Mouse (Mus musculus) heart, embryonic 15.5 days (tissue): ENCODE measurements around the gene Ptrh1. TPM values are rescaled to one million over a fixed set of nuclear protein-coding genes. Genes with fewer than 3 reads are reported as not detected.
A peak's percentile ranks its signal among the peaks of the same experiment; 100 is the strongest.

ENCODE experiments used
- ATAC-seq: fragments of 200-750 bp; cut with Nextera tagmentation; replicated peaks from 2 replicates; pipeline ENCODE4 v1.8.0; 2017; ENCODE audit warnings: low read depth, moderate TSS enrichment; ENCODE audit not compliant: insufficient number of reproducible peaks, insufficient read depth, low FRiP score
- H3K27ac ChIP-seq: fragments of 300-500 bp; sonication (generic); 2 replicates; pipeline ENCODE4 v1.5.1; 2015; ENCODE audit warnings: mild to moderate bottlenecking, inconsistent platforms
- H3K27me3 ChIP-seq: fragments of 300-500 bp; sonication (generic); 2 replicates; pipeline ENCODE4 v1.6.1; 2015; ENCODE audit warnings: inconsistent platforms
- H3K36me3 ChIP-seq: fragments of 300-500 bp; sonication (generic); 2 replicates; pipeline ENCODE4 v1.6.1; 2015; ENCODE audit warnings: mild to moderate bottlenecking, inconsistent platforms
- H3K4me1 ChIP-seq: fragments of 300-500 bp; sonication (generic); replicated peaks from 2 replicates; pipeline ENCODE4 v1.6.1; 2015; ENCODE audit warnings: inconsistent platforms
- H3K4me2 ChIP-seq: fragments of 300-500 bp; sonication (generic); 2 replicates; pipeline ENCODE4 v1.6.1; 2015; ENCODE audit warnings: inconsistent platforms, mild to moderate bottlenecking, moderate library complexity
- H3K4me3 ChIP-seq: fragments of 300-500 bp; sonication (generic); 2 replicates; pipeline ENCODE4 v1.5.1; 2015; ENCODE audit warnings: mild to moderate bottlenecking, inconsistent platforms
- H3K9ac ChIP-seq: fragments of 300-500 bp; sonication (generic); 2 replicates; pipeline ENCODE4 v1.6.1; 2015; ENCODE audit warnings: mild to moderate bottlenecking, inconsistent platforms
- H3K9me3 ChIP-seq: fragments of 300-500 bp; sonication (generic); replicated peaks from 2 replicates; pipeline ENCODE4 v1.6.1; 2016; ENCODE audit warnings: inconsistent platforms
- WGBS: fragments of 180-500 bp; shearing (Covaris S2); methylation state at CpG from one replicate; pipeline ENCODE4 v1.1.7; 2015; ENCODE audit warnings: mixed read lengths; 5-methylcytosine and 5-hydroxymethylcytosine counted together
- polyA plus RNA-seq: library from polyadenylated mRNA; unstranded; fragments of >200 nt; fragmentation: Nextera tagmentation; extraction: Ambion mirVana; gene quantifications from 2 replicates; pipeline ENCODE4 v1.2.1, GENCODE M21; 2015

Gene Ptrh1
- polyA plus RNA-seq, 1 experiment from 2014 or later, result 3.0 TPM

DNA sequence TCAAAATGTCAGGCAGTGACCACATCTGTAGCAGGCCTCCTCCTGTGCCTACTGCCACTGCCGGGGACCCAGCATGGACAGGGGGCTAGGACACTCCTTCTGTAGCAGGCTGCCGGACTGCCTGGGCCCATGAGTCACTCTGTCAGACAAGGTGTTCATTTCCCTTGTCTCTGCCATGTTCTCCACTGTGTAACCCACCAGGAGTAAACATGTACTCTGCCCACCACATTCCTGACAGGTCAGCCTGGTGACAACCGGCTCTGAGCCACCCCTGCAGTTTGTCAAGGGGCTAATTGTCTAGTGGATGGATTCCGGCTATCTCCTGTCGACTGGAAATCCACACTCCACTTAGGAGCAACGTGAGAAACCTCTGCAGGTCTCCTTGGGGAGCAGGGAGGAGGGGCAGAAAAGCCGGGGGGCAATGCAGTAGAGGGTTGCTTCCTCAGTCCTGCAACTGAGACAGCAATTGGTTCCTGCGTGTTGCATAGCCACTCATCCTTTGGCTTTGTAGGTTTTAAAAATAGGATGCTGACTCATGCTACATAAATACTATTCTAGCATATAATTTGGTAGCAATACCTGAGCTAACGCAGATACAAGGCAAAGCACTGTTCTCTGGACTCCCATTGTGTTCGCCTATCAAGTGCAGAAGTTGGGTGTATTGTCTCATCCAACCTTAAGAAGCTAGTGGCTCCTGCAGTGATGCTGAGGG lies 22.8 kb downstream of the Ptrh1 start:
- Histone ChIP-seq H3K9me3 (no peaks in the 10 kb centered on the region), H3K27ac (peak overlapping the region; percentile 54), H3K9ac (no peak overlapping the region), H3K4me3 (no peak overlapping the region), H3K36me3 (peaks cover 40% of the 10 kb centered on the region; the same call in 1 of the 2 replicates), H3K4me2 (no peak overlapping the region), H3K4me1 (peaks cover 16% of the 10 kb centered on the region), H3K27me3 (no peaks in the 10 kb centered on the region)
- 35% methylated on average over 10 of the region's 10 CpGs for WGBS
- peak; percentile 52; the same call in 1 of the 2 replicates for ATAC-seq

DNA sequence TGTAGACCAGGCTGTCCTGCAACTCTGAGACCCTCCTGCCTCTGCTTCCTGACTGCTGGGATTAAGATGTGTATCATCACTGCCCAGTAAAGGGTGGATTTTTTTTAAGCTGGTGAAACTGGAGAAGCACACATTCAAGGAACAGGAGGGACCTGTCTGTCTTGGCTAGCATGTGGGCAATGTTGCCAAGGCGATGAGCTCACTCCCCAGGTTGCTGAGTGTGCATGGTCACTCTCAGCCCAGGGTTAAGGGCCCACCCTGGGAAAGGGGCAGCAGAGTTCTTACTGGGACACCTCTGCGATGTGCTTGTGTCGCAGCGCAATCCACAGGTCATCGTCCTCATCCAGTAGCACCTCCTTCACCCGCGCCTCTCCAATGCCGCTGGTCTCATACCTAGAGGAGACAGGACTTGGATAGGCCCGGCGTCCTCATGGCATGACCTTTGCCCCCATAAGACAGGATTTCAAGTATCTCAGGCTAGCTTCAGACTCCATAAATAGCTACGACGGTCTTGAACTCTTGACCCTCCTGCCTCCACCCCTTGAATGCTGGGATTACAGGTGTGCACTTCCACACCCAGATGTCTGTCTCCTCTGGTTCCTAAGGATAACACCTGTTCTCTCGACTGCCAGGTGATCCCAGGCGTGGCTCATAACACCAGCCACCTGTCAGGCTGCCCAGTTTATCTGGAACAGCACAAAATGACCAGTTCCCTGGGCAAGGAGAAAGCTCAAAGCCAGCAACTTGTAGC lies 33.4 kb downstream of the Ptrh1 start:
- H3K9ac ChIP-seq, result no peak overlapping the region
- 85% methylated on average over 14 of the region's 14 CpGs for WGBS
- no peak overlapping the region for H3K27ac ChIP-seq
- peaks cover 39% of the 10 kb centered on the region for H3K36me3 ChIP-seq
- no peak overlapping the region for H3K4me2 ChIP-seq
- 0 out of 2 replicates have a peak, but pooled peaks have one; percentile 27 for ATAC-seq
- H3K4me1 ChIP-seq, result no peaks in the 10 kb centered on the region
- H3K27me3 ChIP-seq, result no peaks in the 10 kb centered on the region
- H3K9me3 ChIP-seq, result no peaks in the 10 kb centered on the region
- H3K4me3 ChIP-seq, result no peak overlapping the region

DNA sequence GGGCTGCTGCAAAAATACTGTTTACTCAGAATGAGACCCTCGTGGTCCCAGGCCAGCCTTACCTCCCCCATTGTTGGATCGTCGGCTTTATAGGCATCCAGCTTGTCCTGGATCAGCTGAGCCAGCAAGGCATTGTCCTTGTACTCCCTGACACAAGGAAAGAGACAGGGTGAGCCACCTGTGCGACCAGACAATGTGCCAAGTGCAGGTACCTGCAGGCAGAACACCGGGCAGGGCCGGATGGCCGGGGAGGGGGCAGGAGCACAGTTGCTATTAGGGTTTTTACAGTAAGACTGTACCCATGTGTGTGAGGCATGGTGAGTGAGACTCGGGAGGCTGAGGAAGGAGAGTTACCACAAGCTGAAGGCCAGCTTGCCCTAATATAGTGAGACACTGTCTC lies 36.4 kb downstream of the Ptrh1 start:
- ATAC-seq, result no peak
- H3K36me3 ChIP-seq, result peaks cover 31% of the 10 kb centered on the region

DNA sequence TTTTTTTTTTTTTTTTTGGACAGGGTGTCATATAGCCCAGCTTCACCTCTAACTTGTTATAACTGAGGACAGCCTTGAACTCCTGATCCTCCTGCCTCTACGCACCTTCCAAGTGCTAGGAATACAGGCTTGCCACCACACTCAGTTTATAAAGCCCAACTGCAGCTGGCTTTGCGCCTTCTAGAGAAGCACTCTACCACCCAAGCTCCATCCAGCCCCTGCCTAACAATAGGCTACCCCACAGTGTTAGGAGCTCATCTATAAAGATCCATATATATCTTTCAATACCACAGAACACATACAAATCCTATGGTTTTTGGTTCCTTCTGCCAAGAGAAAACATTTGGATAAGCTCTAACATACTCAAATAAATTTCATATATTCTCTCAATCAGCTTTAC lies 40.9 kb downstream of the Ptrh1 start:
- Histone ChIP-seq H3K4me1 (no peaks in the 10 kb centered on the region), H3K27ac (no peak overlapping the region), H3K4me3 (no peak overlapping the region), H3K9ac (no peak overlapping the region), H3K9me3 (no peaks in the 10 kb centered on the region), H3K4me2 (no peak overlapping the region), H3K27me3 (no peaks in the 10 kb centered on the region), H3K36me3 (peaks cover 25% of the 10 kb centered on the region; the same call in 1 of the 2 replicates)
- WGBS, result 92% methylated on average over 2 of the region's 2 CpGs
- no peak for ATAC-seq

More for the DNA sequence above, 36.4 kb downstream of the Ptrh1 start:
- Histone ChIP-seq H3K27me3 (no peaks in the 10 kb centered on the region), H3K9ac (no peak overlapping the region), H3K27ac (no peak overlapping the region), H3K9me3 (no peaks in the 10 kb centered on the region), H3K4me2 (no peak overlapping the region), H3K4me1 (no peaks in the 10 kb centered on the region), H3K4me3 (no peak overlapping the region)
- 79% methylated on average over 8 of the region's 8 CpGs for WGBS

DNA sequence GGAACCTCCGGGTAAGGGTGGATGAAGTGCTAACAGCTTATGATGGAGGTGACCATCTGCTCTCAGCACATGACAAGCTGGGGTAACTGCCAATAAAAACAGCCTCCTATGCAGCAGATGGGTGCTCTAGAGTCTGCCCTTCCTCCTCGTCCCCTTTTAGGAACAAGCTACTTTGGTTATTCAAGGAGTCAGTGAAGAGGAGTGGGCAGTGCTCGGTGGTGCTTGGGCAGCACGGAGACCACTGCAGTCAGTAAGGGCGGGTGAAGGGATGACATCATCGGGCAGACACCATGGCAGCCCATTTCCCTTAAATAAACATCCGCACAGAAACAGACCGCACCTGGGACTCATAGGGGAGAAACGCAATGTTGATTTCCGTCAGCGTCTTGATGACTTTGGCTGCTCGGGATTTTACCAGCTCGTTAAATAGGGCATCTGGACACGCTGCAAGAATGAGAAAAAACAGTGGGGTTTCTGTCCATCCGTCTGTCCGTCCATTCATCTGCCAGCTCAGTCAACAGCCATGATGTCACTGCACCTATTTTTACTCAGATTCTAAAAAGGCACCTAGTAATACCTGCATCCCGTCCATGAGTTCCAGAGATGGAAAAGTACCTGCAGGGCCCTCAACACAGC lies 41.5 kb downstream of the Ptrh1 start:
- no peaks in the 10 kb centered on the region for H3K9me3 ChIP-seq
- no peak overlapping the region for H3K9ac ChIP-seq
- H3K4me1 ChIP-seq, result no peaks in the 10 kb centered on the region
- H3K4me3 ChIP-seq, result no peak overlapping the region
- ATAC-seq, result no peak
- 57% methylated on average over 17 of the region's 17 CpGs for WGBS
- H3K4me2 ChIP-seq, result no peak overlapping the region
- H3K27me3 ChIP-seq, result no peaks in the 10 kb centered on the region
- peaks cover 25% of the 10 kb centered on the region; the same call in 1 of the 2 replicates for H3K36me3 ChIP-seq
- no peak overlapping the region for H3K27ac ChIP-seq

DNA sequence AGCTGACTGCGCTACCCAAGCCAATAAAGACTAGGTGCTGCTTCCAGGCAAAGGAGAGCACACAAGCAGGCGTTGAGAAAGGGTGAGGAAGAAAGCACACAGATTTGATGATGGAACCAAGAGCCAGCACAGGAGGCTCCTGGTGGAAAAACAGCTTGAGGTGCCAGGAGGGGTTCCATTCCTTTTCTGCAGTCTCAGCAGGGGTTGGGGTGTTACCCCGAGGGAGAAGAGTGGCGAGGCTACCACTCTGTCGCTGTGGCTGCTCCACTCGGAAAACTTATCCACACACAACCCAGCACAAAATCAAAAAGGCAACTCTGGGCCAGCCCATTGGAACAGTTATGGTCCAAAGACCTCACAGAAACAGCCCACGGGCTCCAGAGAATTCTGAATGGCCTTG lies 42.0 kb downstream of the Ptrh1 start:
- Histone ChIP-seq H3K27ac (no peak overlapping the region), H3K4me2 (no peak overlapping the region), H3K27me3 (no peaks in the 10 kb centered on the region), H3K9ac (no peak overlapping the region), H3K9me3 (no peaks in the 10 kb centered on the region), H3K36me3 (peaks cover 25% of the 10 kb centered on the region; the same call in 1 of the 2 replicates), H3K4me1 (no peaks in the 10 kb centered on the region), H3K4me3 (no peak overlapping the region)
- ATAC-seq, result no peak
- 69% methylated on average over 7 of the region's 7 CpGs for WGBS

DNA sequence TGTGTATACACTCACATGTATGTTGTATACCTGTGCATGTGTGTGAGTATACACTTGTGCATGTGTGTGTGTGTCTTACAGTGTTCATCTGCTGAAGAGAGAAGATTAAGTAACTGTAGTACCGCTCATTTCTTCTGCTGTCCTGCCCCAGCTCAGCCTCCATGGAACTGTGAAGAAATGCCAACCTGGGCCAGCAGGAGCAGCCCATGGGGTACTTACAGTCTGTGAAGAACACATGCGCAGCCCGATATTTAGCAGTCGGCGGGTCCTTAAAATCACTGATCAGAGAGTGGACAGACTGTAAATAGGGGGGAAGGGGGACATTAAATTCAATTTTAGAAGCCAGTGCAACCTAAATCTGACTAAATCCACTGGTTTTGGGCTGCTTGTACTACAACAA lies 42.6 kb downstream of the Ptrh1 start:
- Histone ChIP-seq H3K27ac (no peak overlapping the region), H3K27me3 (no peaks in the 10 kb centered on the region), H3K36me3 (peaks cover 22% of the 10 kb centered on the region; the same call in 1 of the 2 replicates), H3K4me2 (no peak overlapping the region), H3K9me3 (no peaks in the 10 kb centered on the region), H3K4me1 (peaks cover 4% of the 10 kb centered on the region; the same call in 1 of the 2 replicates), H3K4me3 (no peak overlapping the region), H3K9ac (no peak overlapping the region)
- ATAC-seq, result no peak
- WGBS, result 95% methylated on average over 5 of the region's 5 CpGs

DNA sequence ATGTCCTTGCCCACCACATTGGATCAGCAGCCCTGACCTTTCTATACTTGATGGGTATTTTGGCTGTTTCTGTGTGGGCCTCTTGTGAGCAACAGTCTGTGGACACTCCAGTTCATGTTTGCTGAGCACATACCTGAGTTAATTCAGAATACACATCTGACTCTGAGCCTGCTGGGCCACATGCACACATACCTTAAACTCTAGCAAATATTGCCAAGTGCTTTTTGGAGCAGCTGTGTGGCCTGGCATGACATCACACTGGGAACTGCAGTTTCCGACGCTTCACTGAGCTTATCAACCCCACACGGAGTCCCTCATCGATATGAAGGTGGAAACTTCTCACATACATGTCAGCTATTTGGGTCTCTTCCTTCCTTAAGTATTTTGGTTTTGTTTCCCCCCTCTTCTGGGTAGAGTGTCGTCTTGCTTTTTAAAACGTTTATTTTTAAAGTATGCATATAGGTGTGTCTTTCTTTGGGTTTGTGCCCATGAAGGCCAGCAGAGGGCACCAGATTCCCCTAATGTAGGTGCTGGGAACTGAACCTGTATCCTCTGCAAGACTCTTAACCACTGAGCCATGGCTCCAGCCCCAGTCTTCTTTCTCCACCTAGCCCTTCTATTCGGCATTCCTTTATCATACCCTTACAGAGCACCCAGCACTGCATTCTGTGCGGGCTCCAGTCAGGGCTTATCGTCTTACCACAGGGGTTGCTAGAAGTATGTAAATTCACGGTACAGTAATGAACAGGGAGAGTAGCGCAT lies 45.6 kb downstream of the Ptrh1 start:
- Histone ChIP-seq H3K27ac (no peak overlapping the region), H3K36me3 (peaks cover 9% of the 10 kb centered on the region; the same call in 1 of the 2 replicates), H3K4me1 (peaks cover 7% of the 10 kb centered on the region; the same call in 1 of the 2 replicates), H3K27me3 (no peaks in the 10 kb centered on the region), H3K4me2 (no peak overlapping the region), H3K9me3 (no peaks in the 10 kb centered on the region), H3K9ac (no peak overlapping the region), H3K4me3 (no peak overlapping the region)
- 59% methylated on average over 11 of the region's 11 CpGs for WGBS
- no peak for ATAC-seq

DNA sequence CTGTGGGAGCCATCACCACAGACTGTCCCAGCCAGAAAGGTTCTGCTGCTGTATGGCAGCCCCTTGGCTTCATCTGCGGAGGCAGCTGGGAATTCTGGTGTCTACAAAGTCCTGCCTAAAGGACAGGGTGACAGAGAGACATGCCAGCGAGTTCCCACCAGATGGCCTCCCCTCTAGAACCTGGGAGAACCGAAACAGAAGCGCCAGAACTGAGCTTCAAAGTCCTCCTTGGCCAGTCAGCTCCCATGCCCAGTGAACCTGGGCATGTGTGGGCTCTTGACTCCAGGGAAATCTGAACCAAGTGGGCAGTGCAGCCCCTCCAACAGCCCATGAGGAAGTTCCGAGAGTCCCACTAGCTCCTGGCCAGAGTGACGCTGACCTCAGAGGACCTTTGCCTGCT lies 47.1 kb downstream of the Ptrh1 start:
- Histone ChIP-seq H3K4me3 (no peak overlapping the region), H3K4me1 (peaks cover 7% of the 10 kb centered on the region; the same call in 1 of the 2 replicates), H3K36me3 (peaks cover 7% of the 10 kb centered on the region; the same call in 1 of the 2 replicates), H3K4me2 (no peak overlapping the region), H3K9ac (no peak overlapping the region), H3K9me3 (no peaks in the 10 kb centered on the region), H3K27me3 (no peaks in the 10 kb centered on the region), H3K27ac (no peak overlapping the region)
- ATAC-seq, result no peak
- WGBS, result 74% methylated on average over 6 of the region's 6 CpGs

DNA sequence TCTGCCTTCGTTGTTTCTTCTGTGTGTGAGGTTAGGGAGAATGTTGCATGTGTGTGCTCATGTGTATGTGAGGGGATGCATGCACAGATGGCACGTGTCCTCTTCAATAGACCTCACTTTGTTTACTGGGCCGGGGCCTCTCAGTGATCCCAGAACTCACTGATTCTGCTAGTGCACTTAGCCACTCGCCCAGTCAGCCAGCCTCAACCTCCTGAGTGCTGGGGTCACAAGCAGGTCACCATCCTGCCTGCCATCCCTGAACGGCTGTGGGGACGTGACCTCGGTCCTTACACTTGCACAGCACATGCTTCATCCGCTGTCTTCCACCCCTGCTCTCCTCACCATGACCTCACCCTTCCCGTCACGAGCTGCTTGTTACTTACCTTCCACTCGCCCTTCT lies 47.6 kb downstream of the Ptrh1 start:
- ATAC-seq, result no peak
- no peaks in the 10 kb centered on the region for H3K27me3 ChIP-seq
- peaks cover 2% of the 10 kb centered on the region; the same call in 1 of the 2 replicates for H3K36me3 ChIP-seq
- H3K9ac ChIP-seq, result no peak overlapping the region
- no peak overlapping the region for H3K4me2 ChIP-seq
- no peak overlapping the region for H3K4me3 ChIP-seq
- no peaks in the 10 kb centered on the region for H3K9me3 ChIP-seq
- no peak overlapping the region for H3K27ac ChIP-seq
- peaks cover 7% of the 10 kb centered on the region; the same call in 1 of the 2 replicates for H3K4me1 ChIP-seq
- WGBS, result 43% methylated on average over 11 of the region's 11 CpGs
